Mouse (Mus musculus): ENCODE measurements around the gene Cyct.

GRCm38 (mm10) chr2:76368861-76369660, 8.8 kb upstream of the Cyct start:
- TF ChIP-seq HCFC1 (IDR thresholded peaks at IDR 0.05; ENCODE audit: borderline replicate concordance, insufficient read depth, low read length) (no peak), ZNF384 (IDR thresholded peaks at IDR 0.05; ENCODE audit: low read depth, low read length) (peak; percentile 90), CHD2 (IDR thresholded peaks at IDR 0.05; ENCODE audit: low read depth, low read length) (no peak)
